Mouse (Mus musculus) MN1 (cell line): ENCODE measurements around the gene Gm20708.
"Not testable (repeated sequence)": the region's sequence is repeated elsewhere in the genome, so short reads cannot be mapped to it uniquely, and the experiment has no call there.

Experiments
- DNase-seq: peaks from one replicate; pipeline ENCODE4 v3.0.0-alpha.2; 2016; ENCODE audit warnings: low spot score

The Gm20708 gene

DNA sequence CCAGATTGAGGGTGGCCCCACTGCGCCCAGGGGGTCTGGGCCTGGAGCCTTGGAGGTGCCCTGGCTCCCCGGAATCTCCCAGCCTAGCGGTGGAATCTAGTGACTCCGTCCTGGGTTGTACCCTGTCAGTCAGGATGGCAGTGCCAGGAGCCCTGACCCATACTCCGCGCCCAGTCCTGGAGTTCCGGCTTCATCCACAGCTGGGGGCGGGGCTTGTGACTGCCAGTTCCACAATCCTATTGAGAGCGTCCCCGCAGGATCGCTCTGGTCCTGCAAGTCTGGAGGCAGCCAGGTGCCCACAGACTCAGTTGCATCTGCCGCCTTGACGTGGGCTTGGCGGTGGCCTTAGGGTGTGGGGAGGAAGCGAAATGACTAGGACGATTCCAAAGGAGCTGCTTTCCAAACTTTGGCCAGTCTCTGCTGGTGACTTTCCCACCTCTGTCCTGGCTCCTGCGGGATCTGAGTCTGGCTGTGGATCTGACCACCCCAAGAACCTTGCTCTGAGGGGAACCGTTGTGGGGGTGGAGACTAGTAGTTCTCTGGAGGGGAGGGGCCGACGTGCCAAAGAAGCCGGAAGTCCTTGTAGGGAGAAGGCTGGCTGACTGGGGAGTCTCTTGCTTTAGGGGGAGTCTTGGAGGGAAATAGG is 1.1 kb downstream of the Gm20708 start:
- peak; percentile 92 for DNase-seq

DNA sequence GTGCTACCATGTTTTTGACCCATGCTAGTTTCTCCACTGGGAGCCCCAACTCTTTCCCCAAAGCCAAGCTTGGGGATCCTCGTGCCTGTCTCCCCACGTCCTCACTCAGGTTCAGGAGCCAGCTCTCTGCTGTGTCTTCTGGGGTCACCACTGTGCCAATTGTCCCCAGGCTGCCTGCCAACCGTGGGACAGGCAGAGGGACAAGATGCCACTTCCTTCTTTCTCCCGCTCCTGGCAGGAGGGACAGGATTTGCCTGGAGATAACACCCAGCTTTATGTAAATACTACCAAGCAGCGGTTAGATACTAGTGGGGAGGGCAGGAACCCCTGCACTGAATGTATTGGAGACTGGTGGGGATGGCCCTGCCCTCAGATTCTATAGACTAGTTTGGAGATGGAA is 4.4 kb downstream of the Gm20708 start:
- no peak for DNase-seq

DNA sequence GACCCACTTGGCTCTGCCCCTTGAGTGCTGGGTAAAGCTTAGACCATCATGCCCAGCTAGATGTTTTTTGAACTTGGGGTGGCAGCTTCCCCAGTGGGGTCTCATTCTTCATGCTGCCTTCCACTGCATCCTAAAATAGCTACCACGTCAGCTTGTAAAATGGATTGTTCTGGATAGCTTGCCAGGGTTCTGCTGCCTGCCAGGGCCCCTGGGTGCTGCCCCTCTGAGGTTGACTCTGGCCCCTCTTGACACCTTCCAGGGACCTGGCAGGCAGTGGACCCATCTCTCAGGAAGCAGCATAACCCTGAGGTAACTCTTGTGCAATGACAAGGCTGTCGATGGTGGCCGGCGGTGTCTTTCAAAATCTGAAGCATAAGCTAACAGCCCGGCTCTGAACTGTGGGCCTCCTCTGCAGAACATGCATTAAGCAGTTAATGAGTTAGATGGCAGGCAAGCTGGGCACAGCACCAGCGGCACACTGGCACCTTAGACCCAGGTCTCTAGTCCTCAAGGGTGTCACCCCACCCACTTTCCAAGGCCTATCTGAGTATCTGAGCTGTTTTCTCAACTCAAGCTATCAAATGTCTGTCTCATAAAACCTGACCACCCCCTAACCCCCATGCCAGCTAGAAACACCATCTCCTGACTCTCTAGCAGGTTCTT is 5.4 kb downstream of the Gm20708 start:
- DNase-seq, result no peak

DNA sequence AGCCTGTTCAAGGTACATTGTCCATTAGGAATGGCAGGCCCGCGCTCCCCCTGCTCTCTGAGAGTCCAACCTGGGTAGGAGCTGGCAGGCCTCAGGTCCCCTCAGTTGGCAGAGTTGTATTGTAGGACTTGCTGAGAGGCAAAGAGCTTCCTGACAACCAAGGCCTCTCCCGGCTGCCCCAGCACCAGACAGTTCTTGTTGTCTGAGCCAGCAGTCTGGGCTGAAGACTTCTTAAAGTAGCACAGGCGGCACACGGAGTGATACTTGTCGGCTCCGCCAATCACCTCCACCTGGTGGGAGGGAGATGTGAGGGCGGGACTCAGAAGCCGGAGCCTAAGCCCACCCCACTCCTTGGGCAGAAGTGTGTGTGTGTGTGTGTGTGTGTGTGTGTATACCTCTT is 6.4 kb downstream of the Gm20708 start:
- DNase-seq, result not testable (repeated sequence)

DNA sequence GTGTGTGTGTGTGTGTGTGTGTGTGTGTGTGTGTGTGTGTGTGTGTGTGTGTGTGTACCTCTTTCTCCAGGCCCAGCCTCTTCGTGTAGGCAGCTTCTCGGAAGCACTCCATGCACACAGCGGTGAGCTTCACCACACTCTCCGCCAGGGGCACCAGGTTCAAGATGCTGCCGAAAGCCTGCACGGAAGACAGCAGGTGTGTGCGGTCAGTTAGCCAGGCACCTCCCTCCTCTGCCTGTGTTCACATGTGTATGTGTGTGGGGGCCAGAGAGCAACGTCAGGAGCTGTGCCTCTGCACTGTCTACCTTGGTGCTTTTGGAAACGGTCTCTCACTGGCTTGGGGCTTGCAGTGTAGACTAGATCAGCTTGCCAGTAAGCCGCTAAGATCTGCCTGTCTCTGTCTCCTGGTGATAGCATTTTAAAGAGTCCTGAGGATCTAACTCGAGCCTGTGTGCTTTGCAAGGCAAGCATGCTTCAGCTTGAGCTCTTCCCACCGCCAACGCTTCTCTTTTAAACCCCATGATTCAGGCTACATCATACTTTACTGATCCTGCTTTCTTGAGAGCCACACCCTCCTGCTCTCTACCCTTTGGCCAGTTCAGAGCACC is 7.0 kb downstream of the Gm20708 start:
- no peak for DNase-seq

DNA sequence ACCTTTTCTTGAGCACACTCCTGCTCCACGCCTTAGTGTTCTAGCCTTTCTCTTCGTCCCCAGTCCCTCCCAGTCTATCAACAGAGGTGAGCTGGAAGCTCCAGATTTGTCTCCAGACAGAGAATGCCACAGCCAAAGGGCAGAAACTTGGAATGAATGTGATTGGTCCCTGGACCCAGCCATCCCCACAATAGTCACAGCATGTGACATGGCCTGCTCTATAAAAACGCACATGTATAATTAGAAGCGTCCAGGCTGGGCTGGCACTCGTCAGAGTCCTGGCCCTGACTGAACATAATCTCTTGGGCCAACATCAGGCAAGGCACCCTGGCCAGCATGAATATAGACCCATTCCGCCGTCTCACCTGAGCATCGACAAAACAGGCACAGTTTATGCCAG is 9.6 kb downstream of the Gm20708 start:
- no peak for DNase-seq

DNA sequence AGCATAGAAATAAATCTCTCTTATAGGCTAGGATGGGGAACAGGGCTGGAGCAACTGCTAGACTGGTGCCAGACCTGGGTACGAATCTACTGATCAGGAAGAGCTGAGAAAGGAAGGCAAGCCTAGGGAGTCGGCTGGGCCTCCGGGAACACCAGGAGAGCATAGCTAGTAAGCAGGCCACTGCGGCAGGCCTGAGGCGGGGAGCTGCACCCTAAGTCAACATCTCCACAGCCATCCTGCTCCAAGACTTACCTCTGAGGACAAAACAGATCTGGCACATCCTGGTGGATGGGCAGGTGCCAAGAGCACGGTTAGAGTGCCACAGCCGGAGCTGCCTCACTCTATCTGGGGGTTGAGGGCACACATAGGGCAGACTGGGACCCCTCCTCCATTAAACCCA is 10.7 kb downstream of the Gm20708 start:
- DNase-seq, result no peak

DNA sequence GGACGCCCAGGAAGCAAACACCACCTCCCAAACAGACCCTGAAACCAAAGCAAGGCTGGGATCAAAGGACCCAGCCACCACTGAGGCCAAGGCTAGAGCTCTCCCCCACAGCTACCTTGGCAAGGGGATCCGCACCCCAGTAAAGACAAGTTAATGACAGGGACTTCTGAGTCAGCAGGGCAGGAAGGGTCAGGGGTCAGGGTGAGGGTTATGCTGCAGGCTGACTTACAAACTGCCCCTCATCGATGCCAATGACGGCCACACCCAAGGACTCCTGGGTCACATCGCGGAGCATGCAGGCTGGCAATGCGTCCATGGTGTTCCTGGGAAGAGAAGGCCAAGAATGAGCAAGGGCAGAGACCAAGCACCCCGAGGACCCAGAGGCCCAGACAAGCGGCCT is 12.4 kb downstream of the Gm20708 start:
- no peak for DNase-seq

DNA sequence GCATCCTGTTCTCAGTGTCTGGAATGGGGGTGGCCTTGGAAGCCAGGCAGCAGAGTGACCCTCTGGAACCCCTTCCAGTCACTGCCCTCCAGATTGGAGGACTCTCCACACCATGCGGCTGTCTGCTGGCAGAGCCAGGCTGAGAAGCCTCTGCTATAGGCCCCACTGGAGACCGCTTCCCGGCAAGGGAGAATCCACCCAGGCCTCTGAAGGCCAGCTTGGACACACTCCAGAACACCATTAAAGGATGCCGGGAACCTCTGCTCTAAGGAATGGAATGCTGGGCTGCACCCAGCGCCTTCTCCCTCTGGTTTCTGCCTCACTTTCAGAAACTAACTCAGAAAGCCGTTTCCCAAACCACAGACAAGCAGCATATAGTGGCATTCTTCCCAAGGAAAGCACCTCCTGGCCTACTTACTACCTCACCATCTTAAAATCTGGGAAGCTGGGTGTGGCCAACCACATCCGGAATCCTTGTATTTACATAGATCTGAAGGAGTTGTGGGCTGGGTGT is 13.3 kb downstream of the Gm20708 start:
- DNase-seq, result peak; percentile 54

DNA sequence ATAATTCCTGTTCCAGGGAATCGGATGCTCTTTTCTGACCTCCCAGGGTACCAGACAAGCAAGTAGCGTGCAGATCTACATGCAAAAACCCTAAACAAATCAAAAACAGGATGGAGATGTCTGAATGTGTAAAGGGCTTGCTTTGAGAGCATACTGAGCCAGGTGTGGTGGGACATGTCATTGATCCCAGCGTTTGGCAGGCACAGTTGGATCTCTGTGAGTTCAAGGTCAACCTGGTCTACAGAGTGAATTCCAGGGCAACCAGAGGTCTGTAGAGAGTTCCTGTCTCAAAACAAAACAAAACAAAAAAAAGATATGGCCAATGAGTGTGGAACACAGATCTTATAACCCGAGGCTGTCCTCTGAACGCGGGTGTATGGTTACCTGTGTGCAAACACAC is 13.9 kb downstream of the Gm20708 start:
- no peak for DNase-seq

DNA sequence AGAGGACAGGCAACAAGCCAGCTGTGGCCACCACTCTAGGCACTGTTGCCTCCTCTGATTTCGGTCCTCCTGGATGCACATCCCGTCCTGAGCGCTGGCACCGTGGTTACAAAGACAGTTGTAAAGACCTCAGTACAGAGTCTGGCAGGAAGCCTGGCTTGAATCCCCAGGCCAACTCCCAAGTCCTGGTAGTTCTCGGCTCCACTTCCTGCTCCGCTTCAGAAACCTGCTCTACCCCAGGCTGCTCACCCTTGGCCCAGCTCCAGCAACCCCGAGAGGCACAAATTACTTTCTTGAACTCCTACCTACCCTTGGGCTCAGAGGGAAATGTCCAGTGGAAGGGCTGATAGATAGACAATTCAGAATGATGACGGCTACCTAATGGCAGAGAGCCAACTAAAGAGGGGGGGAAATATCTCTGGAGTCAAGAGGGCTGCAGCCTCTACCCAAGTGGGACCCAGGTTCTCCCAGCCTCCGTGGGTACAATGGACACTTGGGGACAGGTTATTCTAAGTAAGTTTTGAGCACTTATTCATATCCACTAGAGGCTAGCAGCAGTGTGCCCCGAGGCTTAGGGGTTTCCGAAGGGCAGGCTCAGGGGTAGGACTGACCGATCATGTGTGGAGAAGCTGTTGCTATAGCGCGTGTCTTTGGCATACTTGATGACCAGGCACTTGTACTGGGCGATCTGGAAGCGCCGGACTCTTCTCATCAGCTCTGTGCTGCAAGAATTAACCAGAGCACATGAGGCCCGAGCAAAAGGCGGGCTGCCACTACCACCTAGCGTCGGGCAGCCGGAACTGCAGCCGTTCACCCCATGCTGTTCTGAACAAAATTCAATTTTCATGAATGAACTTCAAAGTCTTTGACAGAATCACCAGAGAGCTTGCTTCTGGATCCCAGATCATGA is 14.8 kb downstream of the Gm20708 start:
- peak; percentile 88 for DNase-seq

DNA sequence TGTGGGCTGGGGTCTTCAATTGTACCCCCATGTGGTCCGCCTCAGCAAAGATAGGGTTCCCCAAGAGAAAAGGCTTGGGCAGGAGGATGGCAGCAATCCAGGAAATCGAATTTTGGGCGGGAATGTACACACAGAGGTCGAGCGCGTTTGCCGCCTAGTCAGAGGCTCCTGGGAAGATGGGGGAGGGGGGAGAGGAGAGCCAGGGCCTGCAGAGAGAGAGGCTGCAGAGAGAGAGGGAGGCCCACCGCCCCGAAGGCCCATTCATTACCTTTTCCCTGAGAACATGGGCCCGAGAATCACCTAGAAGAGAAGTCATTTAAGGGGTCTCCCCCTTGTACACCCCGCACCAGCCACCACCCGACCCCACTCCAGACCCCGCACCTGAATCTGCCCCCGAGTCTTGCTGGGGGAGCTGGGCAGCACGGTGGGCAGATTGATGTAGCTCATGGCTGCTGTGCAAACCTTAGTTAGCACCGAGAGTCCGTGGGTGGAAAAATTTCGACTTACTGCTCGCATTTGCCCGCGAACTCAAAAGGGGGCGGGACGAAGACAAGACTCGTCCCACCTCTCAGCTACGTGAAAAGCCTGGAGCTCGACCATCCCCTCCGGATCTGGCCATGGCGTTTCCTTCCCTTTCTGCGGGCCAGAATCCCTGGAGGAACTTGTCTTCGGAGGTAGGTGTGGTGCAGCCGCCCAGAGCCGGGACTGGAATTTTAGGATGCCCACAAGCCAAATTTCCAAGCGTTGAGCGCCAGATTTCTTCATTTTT is 16.0 kb downstream of the Gm20708 start, which contains the start of the genes Afmid and Tk1:
Afmid (plus strand) TSS at position 592 of the 769 bp plus-strand sequence.
Tk1 (minus strand) TSS at position 760 of the 769 bp plus-strand sequence.
- peak; percentile 88 for DNase-seq

DNA sequence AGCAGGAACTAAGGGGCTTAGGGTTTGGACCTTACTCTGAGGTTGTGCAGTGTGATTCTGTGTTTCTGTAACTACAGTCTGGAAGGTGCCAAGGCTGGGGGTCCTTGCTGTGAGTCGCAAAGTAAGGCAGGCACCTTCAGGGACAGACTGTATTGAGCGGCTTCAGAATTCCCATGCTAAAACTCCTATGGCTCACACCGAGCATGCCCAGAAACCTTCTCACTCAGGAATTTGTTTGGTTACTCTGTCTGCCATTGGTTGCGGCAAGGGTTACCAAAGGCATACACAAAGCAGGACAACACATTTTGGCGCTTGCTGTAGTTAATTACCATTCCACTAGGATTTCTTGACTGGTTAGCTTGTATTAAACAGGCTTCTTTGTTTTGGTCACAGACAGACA is 16.7 kb downstream of the Gm20708 start:
- no peak for DNase-seq

DNA sequence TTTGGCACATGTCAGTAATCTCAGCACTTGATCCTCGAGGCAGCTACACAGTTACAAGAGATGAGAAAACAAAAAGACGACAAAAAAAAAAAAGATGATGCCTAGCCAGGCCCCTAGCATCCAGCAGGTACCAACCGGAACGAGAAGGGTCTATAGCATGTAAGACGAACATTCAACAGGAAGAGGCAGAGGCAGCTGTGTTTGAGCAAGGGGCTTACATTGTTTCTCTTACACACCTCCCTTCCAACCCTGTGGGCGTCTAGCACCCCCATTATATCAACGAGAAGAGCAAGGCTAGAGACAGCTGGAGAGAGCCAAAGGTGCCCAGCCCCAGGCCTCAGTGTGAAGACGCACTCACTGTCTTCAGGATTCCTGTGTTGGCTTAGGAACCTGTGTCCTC is 17.4 kb downstream of the Gm20708 start:
- DNase-seq, result no peak

DNA sequence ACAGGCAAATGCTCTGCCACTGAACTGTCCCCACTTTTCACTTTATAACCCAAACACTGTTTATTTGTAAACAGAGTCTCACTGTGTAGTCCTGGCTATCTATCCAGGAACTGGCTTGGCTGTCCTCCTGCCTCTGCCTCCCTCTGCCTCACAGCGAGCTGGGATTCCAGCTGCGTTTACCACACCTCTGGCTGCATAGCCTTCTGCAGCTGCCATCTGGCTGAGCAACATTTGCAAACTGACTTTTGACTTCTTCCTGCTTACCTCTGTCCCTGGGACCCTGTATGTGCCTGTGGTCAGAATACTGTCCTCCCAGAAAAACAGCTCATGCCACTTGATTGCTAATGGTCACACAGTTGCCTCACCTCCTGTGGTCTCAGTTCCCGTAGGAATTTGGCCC is 17.9 kb downstream of the Gm20708 start:
- no peak for DNase-seq

DNA sequence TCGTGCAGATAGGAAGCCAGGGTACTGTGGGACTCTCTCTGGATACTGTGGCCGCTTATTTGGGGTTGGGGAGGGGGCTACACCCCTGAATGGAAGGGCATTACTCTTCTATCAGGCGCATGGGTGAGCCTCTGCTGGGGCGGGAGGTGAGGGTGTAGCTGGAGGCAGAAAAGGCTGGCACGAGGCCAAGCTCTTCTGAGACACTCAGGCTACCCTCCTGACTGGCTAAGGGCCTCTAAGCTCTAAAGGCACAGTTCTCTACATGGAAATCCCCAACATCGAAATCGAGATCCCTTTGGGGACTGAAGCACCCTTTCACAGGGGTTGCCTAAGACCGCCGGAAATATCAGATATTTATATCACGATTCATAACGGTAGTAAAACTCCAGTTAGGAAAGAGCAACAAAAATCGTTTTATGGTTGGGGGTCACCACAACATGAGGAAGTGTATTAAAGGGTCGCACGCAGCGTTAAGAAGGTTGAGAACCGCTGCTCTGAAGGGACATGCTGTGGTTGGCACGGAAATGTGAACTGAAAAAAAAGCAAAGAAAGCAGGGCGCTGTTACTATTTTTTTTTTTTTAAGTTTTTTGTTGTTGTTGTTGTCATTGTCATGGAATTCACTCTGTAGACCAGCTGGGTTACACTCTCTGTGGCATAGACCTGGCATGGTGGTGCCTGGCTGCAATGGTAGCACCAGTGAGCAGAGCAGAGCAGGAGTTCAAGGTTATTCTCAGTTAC is 18.9 kb downstream of the Gm20708 start:
- peak; percentile 51 for DNase-seq

DNA sequence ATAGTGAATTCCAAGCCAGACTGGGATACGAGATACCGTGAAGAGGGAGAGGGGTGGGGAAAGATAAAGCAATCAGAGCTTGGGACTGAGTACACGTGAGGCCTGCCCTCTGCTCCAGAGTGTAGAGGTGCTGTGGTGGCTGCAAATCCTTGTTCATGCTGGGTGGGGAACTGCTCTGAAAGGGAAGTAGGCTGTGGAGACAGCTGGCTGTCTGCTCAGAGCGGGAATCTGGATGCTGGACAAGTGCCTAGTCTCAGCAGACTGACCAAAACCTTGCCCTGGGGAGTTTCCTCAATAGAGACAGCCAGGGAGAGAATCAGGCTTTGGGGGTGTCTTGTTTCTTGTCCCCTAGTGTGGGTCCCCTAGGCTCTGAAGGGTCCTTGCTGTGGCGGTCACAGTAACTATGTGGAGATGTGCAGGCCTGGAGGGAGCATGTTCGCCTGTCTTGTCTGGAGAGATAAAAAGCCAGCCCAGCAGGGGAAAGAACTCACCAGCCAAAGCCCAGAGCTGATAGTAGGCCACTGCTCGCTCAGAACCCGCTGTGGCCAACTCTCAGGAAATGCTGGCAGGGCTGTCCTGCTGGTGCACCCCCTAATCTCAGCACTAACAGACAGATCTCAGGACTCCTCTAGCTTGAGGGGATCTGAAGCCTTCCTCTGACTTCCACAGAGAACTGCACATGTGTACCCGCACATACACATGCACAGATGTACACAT is 19.6 kb downstream of the Gm20708 start:
- no peak for DNase-seq

DNA sequence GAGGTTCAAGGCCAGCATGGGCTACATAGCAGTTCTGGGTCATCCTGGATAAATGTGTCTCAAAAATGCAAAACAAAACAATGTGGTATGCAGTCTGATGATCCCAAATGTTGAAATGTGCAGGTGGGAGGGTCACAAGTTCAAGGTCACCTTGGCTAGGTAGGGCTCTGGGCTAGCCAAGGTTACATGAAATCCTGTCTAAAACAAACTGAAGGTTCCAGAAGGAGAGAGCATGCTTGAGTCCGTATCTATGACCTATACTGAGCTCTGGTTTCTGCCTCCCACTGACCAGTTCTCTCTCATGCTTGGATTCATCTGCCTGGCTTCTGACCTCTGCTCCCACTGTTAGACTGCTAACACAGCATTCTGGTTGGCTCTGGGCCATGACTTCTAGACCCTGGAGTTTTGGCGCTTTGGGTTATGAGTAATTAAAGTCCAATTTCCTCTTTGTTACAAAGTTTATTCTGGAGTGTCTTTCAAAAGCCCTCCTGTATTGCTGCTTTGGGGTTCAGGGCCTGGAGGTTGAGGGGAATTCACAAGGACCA is 20.3 kb downstream of the Gm20708 start:
- DNase-seq, result no peak

DNA sequence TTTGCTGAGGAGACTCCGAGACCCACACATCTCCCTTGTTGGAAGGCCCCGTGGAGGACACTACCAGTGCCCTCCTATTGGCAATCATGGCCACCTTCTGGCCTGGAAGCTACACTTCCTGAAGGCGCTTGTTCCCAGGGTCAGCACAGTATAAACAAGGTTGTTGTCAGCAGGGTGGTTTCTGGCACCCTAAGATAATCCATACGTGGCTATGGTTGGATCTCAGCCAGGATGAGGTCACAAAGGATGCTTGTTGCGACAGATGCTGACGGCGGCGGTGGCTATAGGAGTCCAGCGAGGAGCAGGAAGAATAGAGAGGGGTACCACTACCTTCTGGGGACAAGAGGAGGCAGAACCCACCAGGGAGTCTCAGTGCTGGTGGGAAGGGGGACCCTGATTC is 20.9 kb downstream of the Gm20708 start:
- peak; percentile 56 for DNase-seq
